Mouse (Mus musculus) layer of hippocampus, adult 6 months (tissue): ENCODE results near the gene Cfap61. TPM values are rescaled to one million over a fixed set of nuclear protein-coding genes. Genes with fewer than 3 reads are reported as not detected.

Experiments
- long read RNA-seq, 2 experiments: library from polyadenylated mRNA; unstranded; transcript quantifications; one replicate each; pipeline ENCODE4 v2.0.0; 2019 to 2020
- polyA plus RNA-seq: library from polyadenylated mRNA; unstranded; fragments of <200 nt; fragmentation: Nextera tagmentation; gene quantifications from 2 replicates; pipeline ENCODE4 v1.2.3, GENCODE M21; 2021

Gene Cfap61
- polyA plus RNA-seq, result 2.5 and 2.8 TPM in 2 replicates
- long read RNA-seq, experiment 1, partial matches to known transcripts, result 3 of 5 reads
- long read RNA-seq, experiment 1, other reads (novel, unspliced or antisense), result 1 of 5 reads
- long read RNA-seq, experiment 2, partial matches to known transcripts, result 2 of 6 reads
- long read RNA-seq, experiment 2, other reads (novel, unspliced or antisense), result 1 of 6 reads

DNA sequence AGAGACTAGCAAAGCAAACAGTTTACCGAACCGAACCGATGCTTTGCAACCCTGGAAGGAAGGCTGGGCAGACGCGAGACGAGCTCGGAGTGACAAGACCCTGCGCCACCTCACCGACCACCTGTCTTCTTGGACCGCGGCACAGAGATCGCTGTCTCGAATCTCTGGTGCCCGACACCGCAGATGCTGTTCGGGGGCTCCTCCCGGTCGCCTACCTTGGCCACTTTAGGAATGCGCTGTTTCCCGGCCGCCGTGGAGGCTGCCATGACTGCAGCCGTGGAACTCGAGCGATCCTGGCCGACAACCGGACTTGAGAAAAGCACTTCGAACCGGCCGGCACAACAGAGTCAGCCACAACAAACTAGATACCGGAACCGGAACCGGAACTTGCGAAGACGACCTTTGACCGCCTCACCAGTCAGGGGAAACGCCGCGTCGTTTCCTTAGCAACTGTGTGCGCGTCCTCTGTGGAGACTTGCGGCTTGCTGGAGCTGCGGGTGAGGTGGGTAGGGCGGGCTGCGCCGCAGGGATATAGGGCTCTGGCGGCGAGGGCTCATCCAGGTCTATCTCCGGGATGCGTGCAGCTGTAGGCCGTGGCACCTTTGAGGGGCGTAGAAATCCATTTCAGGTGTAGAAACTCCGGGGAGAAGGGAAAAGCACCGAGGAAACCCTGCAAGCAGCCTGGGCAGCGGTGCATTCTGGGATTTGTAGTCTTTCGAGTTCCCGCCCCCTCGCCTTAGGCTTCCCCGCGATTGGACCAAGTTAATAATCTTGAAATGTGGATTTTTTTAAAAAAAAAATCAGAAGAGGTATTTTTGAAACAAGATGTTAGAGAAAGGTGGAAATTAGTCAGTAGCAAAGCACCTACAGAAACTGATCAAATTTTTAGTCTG is at the start of gene Cfap61, which contains the start of gene Crnkl1:
Gene Cfap61, plus strand, starts transcription at position 446 of the 893 bp plus-strand sequence.
Gene Crnkl1, minus strand, starts transcription at position 676 of the 893 bp plus-strand sequence.

GRCm38 (mm10) chr2:145901861-145902260 is 32.7 kb upstream of the Cfap61 start, which contains the start of gene Naa20:
Naa20 (plus strand) TSS chr2:145902099.

DNA sequence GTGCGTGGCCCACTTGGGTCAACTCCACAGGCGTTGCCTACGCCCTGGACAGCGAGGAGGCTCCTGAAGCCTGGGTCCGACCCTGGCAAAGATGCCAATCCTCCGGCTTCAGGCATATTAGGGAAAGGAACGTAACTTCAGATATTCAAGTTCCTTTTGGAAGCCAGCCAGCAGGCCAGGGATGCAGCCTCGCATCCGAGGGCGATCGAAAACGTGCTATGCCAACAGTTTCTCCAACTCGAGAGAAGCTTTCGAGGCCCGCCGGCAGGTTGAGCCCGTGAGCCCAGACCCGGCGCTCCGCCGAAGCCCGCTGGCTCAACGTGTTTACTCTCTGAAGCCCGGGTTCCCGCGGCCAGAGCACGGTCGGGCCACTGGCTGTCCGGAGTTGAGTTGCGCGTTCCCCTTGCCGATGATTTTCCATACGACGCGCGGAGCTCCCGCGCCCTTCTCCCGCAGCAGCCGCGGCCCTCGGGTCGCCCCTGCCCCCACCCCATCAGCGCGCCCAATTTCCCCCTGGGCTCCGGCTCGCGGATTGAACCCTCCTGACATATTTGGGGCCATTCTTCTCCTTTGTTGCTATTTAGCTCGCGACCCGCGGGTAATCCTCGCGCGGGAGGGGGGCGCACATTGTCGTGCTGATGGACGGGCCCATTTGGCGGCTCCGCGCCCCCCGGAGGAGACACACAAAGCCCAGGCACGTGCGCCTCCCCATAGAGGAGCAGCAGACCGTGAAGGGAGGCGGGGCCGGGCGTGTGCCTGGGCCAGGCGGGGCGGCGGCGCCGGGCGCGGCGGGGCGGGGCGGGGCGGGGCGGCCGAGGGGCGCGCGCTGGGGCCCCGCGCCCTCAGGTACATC is 286.7 kb downstream of the Cfap61 start, which contains the start of gene Insm1:
Gene Insm1, plus strand, starts transcription at position 846 of the 853 bp plus-strand sequence.

Other genes starting within 250 kb of the Cfap61 start
- gene Naa20, start 32.7 kb upstream of the Cfap61 start, polyA plus RNA-seq, result 123 and 141 TPM in 2 replicates
- 16.9 and 19.7 TPM in 2 replicates for gene Crnkl1, start 230 bp downstream of the Cfap61 start, polyA plus RNA-seq